Mouse (Mus musculus): ENCODE measurements around the gene Pgam2. TPM values are rescaled to one million over a fixed set of nuclear protein-coding genes. Genes with fewer than 3 reads are reported as not detected.

The Pgam2 gene
- polyA plus RNA-seq, 1 experiment from 2014 or later, result 6.6 TPM

- WGBS, result 68% methylated on average over 12 of the region's 12 CpGs
- Histone ChIP-seq H3K9me3 (replicated peaks) (no peaks in the 10 kb centered on the region), H3K4me1 (peaks cover 10% of the 10 kb centered on the region), H3K4me3 (no peak overlapping the region), H3K9ac (no peak overlapping the region), H3K4me2 (replicated peaks) (no peak overlapping the region), H3K36me3 (peaks cover 41% of the 10 kb centered on the region), H3K27ac (no peak overlapping the region), H3K27me3 (no peaks in the 10 kb centered on the region)
- no peak for ATAC-seq (ENCODE audit: low FRiP score)
Measured at GRCm38 (mm10) chr11:5802005-5802404, 1.5 kb downstream of the Pgam2 start.

GRCm38 (mm10) chr11:5801511-5801910 is 2.0 kb downstream of the Pgam2 start:
- no peak for ATAC-seq (ENCODE audit: low FRiP score)
- H3K27ac ChIP-seq, result no peak overlapping the region
- H3K27me3 ChIP-seq, result no peaks in the 10 kb centered on the region
- peaks cover 46% of the 10 kb centered on the region for H3K36me3 ChIP-seq
- no peak overlapping the region for H3K4me3 ChIP-seq
- H3K4me1 ChIP-seq, result peaks cover 10% of the 10 kb centered on the region
- no peaks in the 10 kb centered on the region for H3K9me3 ChIP-seq (replicated peaks)
- H3K9ac ChIP-seq, result no peak overlapping the region
- H3K4me2 ChIP-seq (replicated peaks), result no peak overlapping the region
- 94% methylated on average over 16 of the region's 16 CpGs for WGBS

- H3K9ac ChIP-seq, result no peak overlapping the region
- H3K4me3 ChIP-seq, result no peak overlapping the region
- 90% methylated on average over 17 of the region's 17 CpGs for whole genome bisulfite sequencing
- H3K36me3 ChIP-seq, result peaks cover 62% of the 10 kb centered on the region
- no peaks in the 10 kb centered on the region for H3K9me3 ChIP-seq (replicated peaks)
- H3K4me1 ChIP-seq, result peaks cover 10% of the 10 kb centered on the region
- no peak for ATAC-seq (ENCODE audit: low FRiP score)
- no peak overlapping the region for H3K27ac ChIP-seq
- H3K27me3 ChIP-seq, result no peaks in the 10 kb centered on the region
- H3K4me2 ChIP-seq (replicated peaks), result no peak overlapping the region
Measured at GRCm38 (mm10) chr11:5799621-5800490, 3.7 kb downstream of the Pgam2 start.

GRCm38 (mm10) chr11:5797928-5798327 is 5.6 kb downstream of the Pgam2 start:
- H3K4me2 ChIP-seq (replicated peaks), result no peak overlapping the region
- peaks cover 79% of the 10 kb centered on the region for H3K36me3 ChIP-seq
- 0 out of 2 replicates have a peak, but pooled peaks cover 1% of the 10 kb centered on the region for H3K4me1 ChIP-seq
- H3K9me3 ChIP-seq (replicated peaks), result no peaks in the 10 kb centered on the region
- no peak overlapping the region for H3K27ac ChIP-seq
- 90% methylated on average over 5 of the region's 5 CpGs for WGBS
- no peak overlapping the region for H3K9ac ChIP-seq
- H3K27me3 ChIP-seq, result no peaks in the 10 kb centered on the region
- no peak overlapping the region for H3K4me3 ChIP-seq
- ATAC-seq (ENCODE audit: low FRiP score), result no peak

GRCm38 (mm10) chr11:5797371-5797770 is 6.2 kb downstream of the Pgam2 start:
- Histone ChIP-seq H3K36me3 (peaks cover 84% of the 10 kb centered on the region), H3K27me3 (no peaks in the 10 kb centered on the region), H3K4me3 (no peak overlapping the region), H3K9me3 (replicated peaks) (no peaks in the 10 kb centered on the region), H3K4me2 (replicated peaks) (no peak overlapping the region), H3K9ac (no peak overlapping the region), H3K27ac (no peak overlapping the region), H3K4me1 (no peaks in the 10 kb centered on the region)
- WGBS, result 76% methylated on average over 11 of the region's 11 CpGs
- ATAC-seq (ENCODE audit: low FRiP score), result no peak

- no peaks in the 10 kb centered on the region for H3K9me3 ChIP-seq (replicated peaks)
- no peaks in the 10 kb centered on the region for H3K4me1 ChIP-seq
- H3K27ac ChIP-seq, result no peak overlapping the region
- no peak for ATAC-seq (ENCODE audit: low FRiP score)
- no peak overlapping the region for H3K4me2 ChIP-seq (replicated peaks)
- no peak overlapping the region for H3K9ac ChIP-seq
- H3K4me3 ChIP-seq, result no peak overlapping the region
- H3K36me3 ChIP-seq, result peaks cover 89% of the 10 kb centered on the region
- H3K27me3 ChIP-seq, result no peaks in the 10 kb centered on the region
- 82% methylated on average over 15 of the region's 15 CpGs for WGBS
Measured at GRCm38 (mm10) chr11:5796939-5797338, 6.6 kb downstream of the Pgam2 start.

- Histone ChIP-seq H3K9me3 (replicated peaks) (no peaks in the 10 kb centered on the region), H3K36me3 (peaks cover 90% of the 10 kb centered on the region), H3K4me2 (replicated peaks) (no peak overlapping the region), H3K4me3 (no peak overlapping the region), H3K27me3 (no peaks in the 10 kb centered on the region), H3K4me1 (no peaks in the 10 kb centered on the region), H3K27ac (no peak overlapping the region), H3K9ac (no peak overlapping the region)
- no peak for ATAC-seq (ENCODE audit: low FRiP score)
- WGBS, result 89% methylated on average over 7 of the region's 7 CpGs
Measured at GRCm38 (mm10) chr11:5795706-5796105, 7.8 kb downstream of the Pgam2 start.

GRCm38 (mm10) chr11:5795290-5795689 is 8.2 kb downstream of the Pgam2 start:
- H3K4me3 ChIP-seq, result no peak overlapping the region
- H3K27ac ChIP-seq, result no peak overlapping the region
- H3K27me3 ChIP-seq, result no peaks in the 10 kb centered on the region
- H3K9ac ChIP-seq, result no peak overlapping the region
- no peaks in the 10 kb centered on the region for H3K4me1 ChIP-seq
- WGBS, result 84% methylated on average over 9 of the region's 9 CpGs
- H3K9me3 ChIP-seq (replicated peaks), result no peaks in the 10 kb centered on the region
- H3K36me3 ChIP-seq, result peaks cover 86% of the 10 kb centered on the region
- ATAC-seq (ENCODE audit: low FRiP score), result no peak
- no peak overlapping the region for H3K4me2 ChIP-seq (replicated peaks)

GRCm38 (mm10) chr11:5790431-5790830 is 13.1 kb downstream of the Pgam2 start:
- no peaks in the 10 kb centered on the region for H3K27me3 ChIP-seq
- no peak for ATAC-seq (ENCODE audit: low FRiP score)
- H3K27ac ChIP-seq, result no peak overlapping the region
- H3K4me3 ChIP-seq, result no peak overlapping the region
- H3K4me1 ChIP-seq, result peaks cover 21% of the 10 kb centered on the region
- WGBS, result 100% methylated on average over 1 of the region's 1 CpGs
- no peak overlapping the region for H3K4me2 ChIP-seq (replicated peaks)
- H3K9ac ChIP-seq, result no peak overlapping the region
- peaks cover 40% of the 10 kb centered on the region for H3K36me3 ChIP-seq
- no peaks in the 10 kb centered on the region for H3K9me3 ChIP-seq (replicated peaks)

- H3K9me3 ChIP-seq (replicated peaks), result no peaks in the 10 kb centered on the region
- H3K4me2 ChIP-seq (replicated peaks), result peak overlapping the region; percentile 86
- no peaks in the 10 kb centered on the region for H3K27me3 ChIP-seq
- H3K27ac ChIP-seq, result no peak overlapping the region
- peaks cover 34% of the 10 kb centered on the region for H3K36me3 ChIP-seq
- 90% methylated on average over 3 of the region's 3 CpGs for WGBS
- H3K9ac ChIP-seq, result no peak overlapping the region
- peaks cover 21% of the 10 kb centered on the region for H3K4me1 ChIP-seq
- ATAC-seq (ENCODE audit: low FRiP score), result no peak
- H3K4me3 ChIP-seq, result peak overlapping the region; percentile 83
Measured at GRCm38 (mm10) chr11:5789754-5790333, 13.7 kb downstream of the Pgam2 start.

- Histone ChIP-seq H3K4me2 (replicated peaks) (peak overlapping the region; percentile 86), H3K27me3 (no peaks in the 10 kb centered on the region), H3K9me3 (replicated peaks) (no peaks in the 10 kb centered on the region), H3K9ac (peak overlapping the region; percentile 83), H3K4me3 (peak overlapping the region; percentile 83), H3K27ac (peak overlapping the region; percentile 91; the same call in 1 of the 2 replicates), H3K36me3 (peaks cover 29% of the 10 kb centered on the region), H3K4me1 (peaks cover 21% of the 10 kb centered on the region)
- 83% methylated on average over 6 of the region's 6 CpGs for WGBS
- peak; percentile 11 for ATAC-seq (ENCODE audit: low FRiP score)
Measured at GRCm38 (mm10) chr11:5789071-5789753, 14.3 kb downstream of the Pgam2 start.
